Mouse (Mus musculus) Muller cell, postnatal 12 days (primary cell): ENCODE results near the gene Cdc42.

Experiments
- DNase-seq: peaks from one replicate; pipeline ENCODE4 v3.0.0-alpha.2; 2015; ENCODE audit errors: inconsistent ontology term

Cdc42 gene

DNA sequence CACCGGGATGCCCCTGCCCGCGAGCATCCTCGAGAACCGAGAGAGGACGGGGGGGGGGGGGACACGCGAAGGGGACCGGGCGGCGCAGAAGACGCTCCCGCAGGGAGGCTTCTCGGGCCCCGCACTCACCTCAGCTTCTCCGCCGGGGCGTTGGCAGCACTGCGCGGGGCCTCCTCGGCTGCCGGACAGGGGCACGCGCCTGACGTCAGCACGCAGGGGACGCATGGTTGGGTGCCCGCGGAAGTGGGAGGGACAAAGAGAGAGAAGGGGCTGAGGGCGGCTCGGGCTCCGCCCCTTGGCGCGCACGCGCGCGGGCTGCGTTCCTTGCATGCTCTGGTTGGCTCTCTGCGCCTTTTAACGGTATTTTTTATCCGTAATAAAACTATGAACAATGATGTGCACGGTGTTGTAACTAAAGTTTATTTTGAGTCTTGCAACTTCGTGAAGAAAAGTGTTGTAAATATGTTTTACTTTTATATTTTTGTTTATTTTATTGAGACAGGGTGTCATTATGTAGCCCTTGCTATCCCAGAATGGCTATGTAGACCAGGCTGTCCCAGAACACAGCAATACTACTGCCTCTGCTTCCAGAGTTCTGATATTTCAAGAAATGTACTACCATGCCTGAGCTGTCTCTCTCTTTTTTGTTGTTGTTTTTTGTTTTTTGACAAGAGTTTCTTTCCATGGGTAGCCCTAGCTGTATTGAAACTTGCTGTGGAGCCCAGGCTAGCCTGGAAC lies at the start of gene Cdc42:
Gene Cdc42, minus strand, starts transcription at position 204 of the 738 bp plus-strand sequence.
- DNase-seq: peak; percentile 99

DNA sequence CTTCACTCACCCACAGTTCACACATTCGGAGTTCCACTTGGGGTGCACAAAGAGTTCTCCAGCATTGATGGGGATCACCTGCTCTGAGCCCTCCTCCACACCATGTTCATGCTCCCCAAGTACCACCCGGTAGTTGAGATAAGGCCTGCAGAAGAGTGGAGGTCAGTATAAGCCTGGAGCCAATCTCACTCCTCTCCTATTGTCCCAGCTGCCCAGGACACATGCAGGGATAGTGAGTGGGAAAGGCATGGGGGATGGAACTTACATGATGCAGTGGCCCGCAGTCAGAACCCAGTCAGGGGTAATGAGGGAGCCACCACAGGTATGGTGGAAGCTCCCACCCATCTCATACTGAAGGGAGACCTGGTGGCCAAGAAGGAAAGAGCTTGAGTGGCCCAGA lies 48.1 kb upstream of the Cdc42 start:
- DNase-seq: no peak

DNA sequence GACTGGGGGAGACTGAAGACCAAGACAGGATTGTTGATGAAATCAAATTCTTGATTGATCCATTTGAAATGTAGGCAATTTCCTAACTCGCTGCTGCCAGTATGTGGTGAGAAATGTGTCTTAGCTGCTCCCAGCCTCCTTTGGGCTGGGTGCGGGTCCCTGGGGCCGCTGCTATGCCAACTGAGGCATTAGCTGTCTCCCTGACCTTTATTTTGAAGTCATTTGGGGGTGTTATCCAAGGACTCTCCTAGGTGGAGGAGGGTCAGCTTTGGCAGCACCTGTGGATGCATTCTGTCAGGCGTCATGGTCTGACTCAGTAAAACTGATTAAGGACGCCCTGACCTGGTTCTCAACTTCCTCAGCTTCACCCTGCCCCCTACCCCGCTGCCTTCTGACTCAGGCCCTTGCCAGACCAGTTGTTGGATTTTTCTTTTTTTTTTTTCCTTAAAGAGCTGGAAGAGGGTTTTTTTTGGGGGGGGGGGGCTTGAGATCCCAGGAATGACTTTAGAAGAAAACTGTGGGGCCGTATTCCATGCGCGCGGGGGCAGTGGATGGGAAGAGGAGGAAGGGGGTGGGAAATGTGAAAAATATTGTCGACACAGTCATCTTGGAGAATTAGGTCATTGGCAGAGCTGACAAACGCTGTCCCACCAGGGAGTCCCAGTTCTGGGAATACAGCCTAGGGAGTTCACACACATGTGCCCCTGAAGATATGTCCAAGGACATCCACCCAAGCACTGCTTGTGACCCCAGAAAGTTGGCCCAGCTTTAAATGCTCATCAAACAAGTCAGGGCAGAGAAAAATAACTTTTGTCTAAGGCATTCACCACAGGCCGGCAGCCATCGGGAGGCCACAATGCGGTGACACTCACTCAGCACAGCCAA lies 39.4 kb upstream of the Cdc42 start:
- peak; percentile 90 for DNase-seq

DNA sequence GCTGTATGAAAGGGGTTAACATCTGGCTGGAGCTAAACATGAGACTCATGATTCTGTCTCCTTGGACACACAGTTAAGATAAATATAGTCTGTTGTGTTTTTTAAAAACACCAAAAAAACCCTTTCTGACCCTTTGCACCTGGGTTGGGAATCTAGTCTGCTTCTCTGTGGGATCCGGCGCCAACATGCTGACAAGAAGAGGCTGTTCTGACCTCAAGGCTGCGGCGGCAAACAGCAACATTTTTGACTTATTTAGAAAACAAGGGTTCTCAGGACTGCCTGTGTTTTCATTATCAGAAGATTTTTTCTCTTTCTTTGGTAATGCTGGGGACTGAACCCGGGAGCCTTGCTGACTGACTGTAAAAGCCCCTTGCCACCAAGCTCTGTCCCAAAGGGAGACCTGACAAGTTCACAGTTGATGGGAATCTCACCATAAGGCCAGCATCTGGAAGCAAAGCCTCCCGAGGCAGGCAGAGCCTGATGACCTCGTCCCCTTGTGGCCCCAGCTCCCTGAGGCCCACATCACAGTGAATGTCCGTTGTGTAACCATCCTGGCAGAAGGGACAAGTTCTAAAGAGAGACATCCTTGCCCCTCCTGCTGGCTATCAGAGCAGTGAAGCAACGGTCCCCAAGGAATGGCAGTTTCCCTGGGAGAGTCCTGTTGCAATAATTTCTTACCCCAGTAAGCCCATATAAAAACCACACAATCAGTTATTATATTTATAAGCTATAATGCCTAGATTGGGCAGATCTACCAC lies 36.0 kb upstream of the Cdc42 start:
- DNase-seq: no peak

DNA sequence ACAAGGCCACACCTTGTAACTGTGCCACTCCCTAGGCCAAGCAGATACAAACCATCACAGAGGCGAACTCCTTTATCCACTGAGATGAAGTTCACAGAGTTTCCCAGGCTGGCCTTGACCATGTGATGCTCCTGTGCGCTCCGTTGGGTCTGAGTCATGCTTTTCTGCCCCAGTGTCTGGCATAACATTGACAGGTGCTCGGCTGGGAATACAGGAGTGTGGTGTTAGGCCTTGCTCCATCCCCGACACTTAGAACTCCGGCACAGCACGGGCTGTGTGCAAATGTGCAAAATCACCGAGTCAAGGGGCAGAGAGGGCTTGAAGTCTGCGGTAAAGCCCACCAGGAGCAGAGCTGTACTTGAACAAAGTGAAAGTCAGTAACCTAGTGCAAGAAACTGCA lies 35.4 kb upstream of the Cdc42 start:
- no peak for DNase-seq

DNA sequence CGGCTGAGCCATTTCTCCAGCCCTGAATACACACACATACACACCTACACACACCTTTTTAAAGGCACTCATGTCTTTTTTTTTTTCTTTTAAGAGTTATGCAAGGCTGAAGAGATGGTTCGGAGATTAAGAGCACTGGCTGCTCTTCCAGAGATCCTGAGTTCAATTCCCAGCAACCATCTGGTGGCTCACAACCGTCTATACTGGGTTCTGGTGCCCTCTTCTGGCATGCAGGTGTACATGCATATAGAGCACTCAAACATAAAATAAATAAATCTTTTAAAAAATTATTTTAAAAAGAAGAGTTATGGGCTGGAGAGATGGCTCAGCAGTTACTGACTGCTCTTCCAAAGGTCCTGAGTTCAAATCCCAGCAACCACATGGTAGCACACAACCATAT lies 33.8 kb upstream of the Cdc42 start:
- DNase-seq: no peak

DNA sequence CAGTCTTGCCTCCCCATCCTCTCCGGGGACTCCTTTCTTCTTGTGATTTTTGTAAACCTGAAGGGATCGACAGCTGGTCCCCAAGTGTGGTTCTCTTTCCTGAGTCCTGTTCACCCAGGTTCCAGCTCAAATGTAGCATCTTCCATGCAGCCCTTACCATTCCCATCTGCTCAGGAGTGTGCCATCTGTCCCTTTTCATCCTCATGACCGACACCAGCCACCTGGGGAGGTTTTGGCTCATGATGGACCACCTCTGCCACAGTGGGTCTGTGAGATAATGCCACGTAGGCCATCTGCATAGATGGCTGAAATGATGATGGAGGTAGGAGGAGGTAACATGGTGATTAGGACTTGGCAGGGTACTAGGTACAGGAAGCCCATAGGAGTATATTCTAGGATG lies 32.7 kb upstream of the Cdc42 start:
- no peak for DNase-seq

DNA sequence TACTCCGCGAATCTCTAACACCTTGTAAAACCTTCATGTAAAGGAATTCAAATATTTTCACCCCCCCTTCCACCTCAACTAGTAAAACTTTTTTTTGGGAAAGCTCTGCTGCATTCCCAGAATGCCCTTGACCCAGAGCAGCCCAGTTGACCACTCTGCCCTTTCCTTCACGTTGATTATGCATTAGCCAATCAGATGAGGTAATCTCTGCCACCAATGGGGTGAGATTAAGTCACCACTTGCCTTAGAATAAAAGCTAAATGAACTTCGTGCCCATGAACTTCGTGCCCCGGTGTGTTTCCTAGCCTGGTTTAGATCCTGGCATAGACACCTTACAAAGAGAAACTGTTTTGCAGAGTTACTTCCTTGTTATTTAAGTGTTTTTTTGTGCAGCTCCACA lies 31.5 kb upstream of the Cdc42 start:
- DNase-seq: no peak

DNA sequence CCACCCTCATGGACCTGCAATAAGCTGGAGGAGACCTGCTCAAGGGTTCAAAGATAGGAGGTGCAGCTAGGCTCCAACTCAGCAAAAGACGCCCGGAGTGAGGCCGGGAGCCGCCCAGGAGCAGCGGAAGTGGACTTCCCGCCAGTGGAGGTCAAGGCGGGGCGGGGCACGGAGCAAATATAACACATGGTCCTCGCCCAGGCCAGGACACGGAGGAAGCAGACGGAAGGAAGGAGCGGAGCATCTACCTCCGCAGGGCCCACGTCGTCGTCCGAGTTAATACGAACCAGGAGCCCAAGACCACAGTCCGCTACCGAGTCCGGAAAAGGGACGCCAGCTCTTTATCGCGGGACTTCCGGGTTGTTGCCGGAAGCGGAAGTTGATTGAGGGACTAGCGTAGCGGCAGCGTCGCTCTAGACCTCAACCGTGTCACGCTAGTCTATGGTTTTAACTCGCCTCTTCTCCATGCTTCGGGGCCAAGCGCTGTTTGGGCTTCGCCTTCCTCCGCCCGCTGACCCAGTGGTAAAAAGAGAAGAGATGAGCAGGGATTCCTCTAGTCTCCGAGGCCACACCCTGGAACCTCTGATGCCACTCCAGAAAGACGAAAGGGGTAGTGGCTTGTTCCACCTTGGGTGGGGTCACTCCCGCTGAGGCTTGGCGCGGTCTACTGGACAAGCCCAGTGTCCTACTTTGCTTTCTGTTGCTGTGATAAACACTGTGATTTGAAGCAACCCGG lies 30.7 kb upstream of the Cdc42 start:
- DNase-seq: peak; percentile 92

DNA sequence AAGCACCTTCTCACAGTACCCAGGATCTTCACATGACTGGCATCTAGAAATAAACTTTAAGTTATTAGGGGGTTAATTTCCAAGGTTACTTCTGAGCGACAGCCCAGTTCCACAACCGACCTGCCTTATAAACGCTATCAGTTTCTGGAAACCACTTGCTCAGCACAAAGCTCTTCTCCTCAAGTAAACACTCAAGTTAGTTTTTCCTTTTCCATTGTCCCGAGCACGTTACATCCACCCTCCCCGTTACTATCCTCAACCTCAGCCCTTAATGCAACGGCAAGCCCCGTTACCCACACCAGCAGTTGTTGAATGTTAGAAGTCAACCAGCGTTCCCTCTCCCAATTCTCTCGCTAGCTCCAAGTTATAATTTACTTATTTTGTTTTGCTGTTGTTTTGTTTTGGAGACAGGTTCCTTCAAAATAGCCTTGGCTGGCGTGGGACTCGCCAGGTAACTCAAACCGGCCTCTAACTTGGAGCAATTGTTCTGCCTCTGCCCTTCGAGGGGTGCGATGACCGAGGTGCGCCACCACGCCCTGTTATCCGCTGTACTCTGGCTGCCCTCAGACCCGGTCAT lies 30.1 kb upstream of the Cdc42 start:
- DNase-seq: no peak

DNA sequence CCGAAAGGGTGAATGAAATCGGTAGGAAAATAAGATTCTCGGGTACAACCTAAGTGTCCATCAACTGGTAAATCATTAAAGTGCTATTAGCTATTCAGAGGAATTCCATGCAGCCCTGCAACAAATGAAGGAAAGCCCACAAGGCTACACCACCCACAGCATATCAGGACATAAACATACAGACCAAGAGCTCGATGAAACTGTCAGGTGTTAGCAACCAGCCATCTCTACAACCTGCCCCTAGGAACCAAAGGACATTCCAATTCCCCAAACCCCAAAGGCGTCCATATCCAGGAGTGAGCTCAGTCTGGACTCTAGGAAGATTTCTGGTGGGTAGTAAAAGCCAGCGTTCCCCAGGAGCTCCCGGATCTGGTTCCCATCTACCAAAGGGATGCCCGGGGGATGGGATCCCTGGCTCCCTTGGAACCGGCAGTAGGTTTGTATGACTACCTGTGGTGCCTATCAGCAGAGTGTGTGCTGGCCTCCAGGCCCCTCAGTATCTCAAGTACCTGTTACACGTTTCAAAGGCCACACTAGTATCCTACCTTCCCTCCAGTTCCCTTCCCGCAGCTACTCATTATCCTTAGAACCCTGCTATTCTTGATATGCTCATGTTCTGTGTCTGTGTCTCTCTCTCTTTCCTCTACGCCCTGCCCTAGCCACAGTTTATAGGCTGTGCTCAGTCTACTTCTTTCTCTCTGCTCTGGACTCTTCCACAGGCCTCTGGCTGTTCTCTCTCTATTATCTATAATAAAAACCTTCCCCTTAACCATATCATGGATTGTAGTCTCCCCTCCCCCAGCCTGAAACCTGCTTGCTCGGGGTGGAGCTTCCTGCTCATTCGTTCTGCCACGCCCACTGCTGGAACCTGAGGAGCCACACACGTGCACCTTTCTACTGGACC lies 23.4 kb upstream of the Cdc42 start:
- no peak for DNase-seq

DNA sequence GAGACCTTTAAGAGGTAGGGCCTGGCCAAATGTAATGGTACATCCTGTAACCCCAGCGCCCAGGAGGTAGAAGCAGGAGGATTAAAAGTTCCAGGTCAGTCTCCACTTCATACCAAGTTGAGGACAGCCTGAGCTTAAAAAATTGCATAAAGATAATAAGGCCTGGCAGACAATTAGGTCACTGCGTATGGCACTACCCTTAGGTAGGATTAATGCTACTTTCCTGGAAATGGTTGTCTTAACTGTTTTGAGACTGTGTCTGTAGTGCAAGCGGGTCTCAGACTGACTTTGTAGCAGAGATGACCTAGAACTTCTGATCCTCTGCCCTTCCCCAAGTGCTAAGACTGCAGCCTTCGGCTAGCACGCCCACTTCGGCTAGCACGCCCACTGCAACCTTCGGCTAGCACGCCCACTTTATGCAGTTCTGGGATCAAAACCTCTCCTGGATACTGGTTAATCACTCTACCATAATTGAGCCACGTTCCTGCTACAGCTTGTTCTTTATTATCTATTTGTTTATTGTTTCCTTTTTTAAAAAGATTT lies 22.3 kb upstream of the Cdc42 start:
- DNase-seq: no peak

DNA sequence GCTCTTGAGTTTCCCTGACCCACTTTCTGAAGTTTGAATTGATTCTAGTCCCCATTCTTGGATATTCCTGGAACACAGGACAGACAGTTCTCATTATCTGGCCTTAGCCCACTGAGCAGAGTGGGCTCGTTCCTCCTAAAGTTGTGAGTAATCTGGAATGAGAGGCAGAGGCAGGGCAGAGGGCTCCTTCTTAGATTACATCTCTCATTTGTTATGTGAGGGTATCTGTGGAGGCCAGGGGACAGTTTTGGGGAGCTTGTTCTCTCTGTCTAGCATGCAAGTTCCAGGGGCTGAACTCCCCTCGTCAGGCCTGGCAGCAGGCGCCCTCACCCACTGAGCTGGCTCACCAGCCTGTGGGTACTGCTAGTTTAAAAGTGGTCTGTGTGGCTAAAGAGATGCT lies 21.6 kb upstream of the Cdc42 start:
- DNase-seq: no peak

DNA sequence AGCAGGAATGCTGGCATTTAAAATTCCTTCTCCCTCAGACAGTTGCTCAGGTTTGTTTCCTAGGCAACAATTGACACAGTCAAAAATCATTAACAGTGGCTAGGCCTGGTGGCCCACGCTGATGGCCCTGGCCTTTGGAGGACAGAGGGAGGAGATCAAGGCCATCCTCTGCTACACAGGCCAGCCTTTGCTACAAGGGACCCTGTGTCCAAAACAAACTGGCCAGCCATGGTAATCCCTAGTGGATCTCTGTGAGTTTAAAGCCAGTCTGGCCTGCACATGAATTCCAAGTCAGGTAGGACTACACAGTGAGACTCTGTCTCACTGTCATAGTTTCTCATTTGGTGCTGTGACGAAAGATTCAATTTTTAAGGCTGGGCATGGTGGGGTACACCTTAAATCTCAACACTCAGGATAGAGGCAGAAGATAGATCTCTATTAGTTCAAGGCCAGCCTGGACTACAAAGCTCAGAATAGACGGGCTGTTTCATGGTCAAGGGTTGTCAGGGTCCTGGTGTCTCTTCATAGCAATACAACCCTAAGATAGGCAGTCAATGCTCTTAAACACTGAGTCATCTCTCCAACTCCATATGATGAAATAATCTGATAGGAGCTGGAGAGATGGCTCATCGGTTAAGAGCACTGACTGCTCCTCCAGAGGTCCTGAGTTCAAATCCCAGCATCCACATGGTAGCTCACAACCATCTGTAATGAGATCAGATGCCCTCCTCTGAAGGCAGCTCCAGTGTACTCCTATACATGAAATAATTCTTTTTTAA lies 20.2 kb upstream of the Cdc42 start:
- no peak for DNase-seq

DNA sequence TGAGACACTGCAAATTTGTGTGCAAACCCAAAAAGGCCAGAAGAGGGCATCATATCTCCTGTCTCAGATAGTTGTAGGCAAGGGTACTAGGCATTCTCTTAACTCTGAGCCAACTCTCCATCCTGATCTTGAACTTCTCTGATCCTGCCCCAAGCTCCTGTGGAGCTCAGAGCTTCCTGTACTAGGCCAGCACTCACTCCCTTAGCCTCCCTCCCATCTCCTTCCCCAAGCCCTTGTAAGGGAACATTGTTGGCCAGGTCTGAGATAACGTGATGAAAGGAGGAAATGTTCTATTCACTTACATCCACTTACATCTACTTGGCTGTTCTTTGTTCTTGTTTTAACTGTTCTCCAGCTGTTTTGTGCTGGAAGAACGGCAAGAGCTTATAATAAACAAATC lies 19.3 kb upstream of the Cdc42 start:
- no peak for DNase-seq

DNA sequence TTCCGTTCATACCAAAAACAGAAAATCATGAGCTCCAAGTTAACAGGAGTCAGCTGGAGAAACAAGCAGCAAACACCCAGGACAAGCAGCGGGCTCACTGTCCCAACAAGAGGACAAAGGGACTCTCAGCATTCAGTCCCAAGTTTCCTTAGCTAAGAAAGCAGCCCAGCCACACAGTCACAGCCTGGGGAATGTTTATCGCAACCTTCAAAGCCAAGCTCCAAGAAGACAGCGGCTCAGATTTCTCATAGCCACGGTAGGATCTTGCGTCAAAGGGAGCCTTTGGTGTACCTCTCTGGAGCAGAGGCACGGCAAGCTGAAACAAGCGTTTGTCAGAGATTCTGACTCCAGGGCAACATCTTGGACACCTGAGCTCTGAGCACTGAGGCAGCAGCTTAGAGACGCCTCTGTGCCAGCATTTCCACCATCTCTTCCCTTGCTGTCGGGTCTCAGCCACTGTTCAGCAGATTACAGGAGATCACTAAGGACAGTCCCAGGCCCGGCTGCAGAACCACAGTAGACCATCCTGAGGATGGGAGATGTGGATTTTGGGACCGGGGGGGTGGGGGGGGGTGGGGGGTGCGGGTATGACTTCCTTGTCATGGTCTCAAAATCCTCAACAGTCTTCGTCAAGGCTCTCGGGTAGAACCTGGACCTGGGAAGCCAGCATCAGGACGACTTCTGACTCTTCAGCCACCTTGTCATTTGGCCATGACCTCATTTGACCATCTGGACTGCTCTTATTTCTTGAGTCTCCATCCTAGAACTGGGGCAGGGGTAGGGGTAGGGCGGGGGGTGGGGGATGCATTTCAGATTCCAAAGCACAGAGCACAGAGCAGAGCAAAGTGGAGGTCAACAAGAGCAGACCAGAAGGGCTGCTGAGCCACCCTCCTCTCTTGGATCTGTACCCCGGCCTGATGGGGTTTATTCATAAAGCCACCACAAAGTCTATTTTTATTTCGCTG lies 18.1 kb upstream of the Cdc42 start:
- DNase-seq: no peak

DNA sequence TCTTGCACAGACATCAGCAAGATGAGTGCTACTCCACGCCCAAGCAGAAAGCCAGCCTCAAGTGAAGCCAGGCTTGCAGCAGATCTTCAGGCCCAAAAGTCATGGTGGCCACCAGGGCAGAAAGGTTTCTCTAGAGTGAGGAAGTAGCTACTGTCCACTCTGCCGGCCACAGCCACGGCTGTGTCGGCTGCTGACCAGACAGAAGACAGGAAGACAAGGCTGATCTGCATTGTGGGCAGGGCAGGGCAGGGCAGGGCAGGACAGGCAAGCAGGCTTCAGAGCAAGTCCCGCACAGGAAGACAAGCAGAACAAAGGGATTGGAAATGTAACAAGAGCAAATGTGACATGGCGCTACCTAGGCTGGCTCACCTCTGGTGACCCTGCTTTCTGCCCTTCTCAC lies 16.2 kb upstream of the Cdc42 start:
- DNase-seq: no peak
